Mouse (Mus musculus): ENCODE measurements around the gene Dgkq. TPM values are rescaled to one million over a fixed set of nuclear protein-coding genes. Genes with fewer than 3 reads are reported as not detected.
"Not testable (repeated sequence)": the region's sequence is repeated elsewhere in the genome, so short reads cannot be mapped to it uniquely, and the experiment has no call there.

The Dgkq gene
- polyA plus RNA-seq, 1 experiment from 2014 or later = 12.5 TPM

DNA sequence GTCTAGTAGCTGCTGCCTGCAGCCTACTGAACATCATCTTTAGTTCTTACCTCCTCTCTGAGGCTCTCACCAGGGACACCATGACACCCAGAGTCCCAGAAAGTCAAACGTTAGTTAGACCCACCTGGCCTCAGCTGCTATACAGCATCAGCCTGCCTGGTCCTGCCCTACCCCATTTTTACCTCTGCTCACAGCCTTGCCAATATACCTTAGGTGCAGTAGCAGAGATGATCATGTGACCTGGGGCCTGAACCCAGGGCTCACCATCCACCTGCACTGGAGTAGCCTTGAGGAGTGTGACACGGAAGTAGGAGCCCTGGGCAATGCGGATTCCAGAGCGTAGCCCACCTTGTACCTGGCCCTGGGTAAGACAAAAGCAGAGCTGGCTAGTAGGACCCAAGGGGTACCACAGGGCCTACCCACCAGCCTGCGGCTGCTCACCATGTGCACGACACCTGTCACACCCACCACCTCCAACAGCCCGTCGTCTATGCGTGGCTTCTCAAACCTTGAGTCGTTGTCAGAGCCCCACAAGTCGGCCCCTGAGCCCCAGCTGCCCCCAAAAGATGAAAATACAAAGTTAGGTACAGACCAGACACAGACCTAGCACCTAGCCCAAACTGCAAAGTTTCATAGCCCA is 20.4 kb downstream of the Dgkq start:
- WGBS = 89% methylated on average over 11 of the region's 11 CpGs
- no peak overlapping the region for H3K4me3 ChIP-seq
- H3K4me1 ChIP-seq = no peaks in the 10 kb centered on the region
- DNase-seq (ENCODE audit: low spot score) = no peak
- H3K27me3 ChIP-seq (replicated peaks; ENCODE audit: low read depth, poor library complexity, severe bottlenecking) = no peaks in the 10 kb centered on the region
- H3K9me3 ChIP-seq = no peaks in the 10 kb centered on the region
- no peak overlapping the region for H3K27ac ChIP-seq (replicated peaks)
- peaks cover 93% of the 10 kb centered on the region for H3K36me3 ChIP-seq (replicated peaks)

DNA sequence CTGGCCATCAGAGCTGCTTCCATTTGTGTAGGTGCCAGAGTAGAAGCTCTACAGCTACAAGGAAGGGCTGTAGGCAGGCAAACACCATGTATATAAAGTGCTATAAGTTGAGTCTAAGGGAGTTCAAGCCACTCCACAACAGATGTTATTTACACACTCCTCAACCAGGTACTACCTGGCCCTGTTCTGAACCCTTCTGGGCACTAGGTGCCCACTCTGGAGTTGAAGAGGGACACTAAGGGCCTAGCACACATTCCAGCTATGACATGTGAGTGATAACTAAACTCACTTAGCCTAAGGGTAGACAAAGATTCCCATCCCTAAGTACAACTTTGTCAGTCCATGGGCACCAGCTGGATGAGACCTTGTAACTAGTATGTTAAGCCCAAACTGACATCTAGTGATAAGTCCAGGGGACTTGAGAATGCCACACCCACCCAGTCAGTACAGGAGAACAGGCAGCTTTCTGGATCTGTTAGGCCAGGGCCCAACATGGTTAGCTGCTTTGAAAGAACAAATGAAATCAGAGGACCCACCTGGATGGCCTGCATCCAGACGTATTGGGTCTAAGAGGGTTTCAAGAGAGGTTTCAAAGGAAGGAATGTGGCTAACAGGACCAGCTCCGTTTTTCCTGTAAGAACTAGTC is 21.5 kb downstream of the Dgkq start:
- 91% methylated on average over 2 of the region's 2 CpGs for WGBS
- DNase-seq (ENCODE audit: low spot score) = no peak
- Histone ChIP-seq H3K36me3 (replicated peaks) (peaks cover 85% of the 10 kb centered on the region), H3K9me3 (no peaks in the 10 kb centered on the region), H3K27ac (replicated peaks) (no peak overlapping the region), H3K27me3 (replicated peaks; ENCODE audit: low read depth, poor library complexity, severe bottlenecking) (no peaks in the 10 kb centered on the region), H3K4me3 (no peak overlapping the region), H3K4me1 (no peaks in the 10 kb centered on the region)

DNA sequence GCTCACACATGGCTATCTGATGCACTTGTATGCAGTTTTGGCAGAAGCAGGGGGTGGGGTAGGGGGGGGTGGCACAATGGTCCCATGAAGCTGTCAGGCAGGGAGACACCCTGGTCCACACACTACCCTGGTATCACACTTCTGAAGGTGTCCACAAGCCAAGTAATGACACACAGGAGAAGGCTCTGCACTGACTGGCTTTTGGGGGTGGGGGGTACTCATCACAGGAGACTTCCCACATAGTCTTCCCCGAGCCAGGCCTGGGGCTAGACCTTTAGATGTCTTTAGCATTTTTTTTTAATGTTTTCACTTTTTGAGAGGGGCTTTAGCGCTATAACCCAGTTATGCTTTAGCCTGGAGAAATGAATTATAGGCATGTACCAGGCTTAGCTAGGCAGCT is 22.2 kb downstream of the Dgkq start:
- H3K9me3 ChIP-seq = no peaks in the 10 kb centered on the region
- H3K36me3 ChIP-seq (replicated peaks) = peaks cover 78% of the 10 kb centered on the region

DNA sequence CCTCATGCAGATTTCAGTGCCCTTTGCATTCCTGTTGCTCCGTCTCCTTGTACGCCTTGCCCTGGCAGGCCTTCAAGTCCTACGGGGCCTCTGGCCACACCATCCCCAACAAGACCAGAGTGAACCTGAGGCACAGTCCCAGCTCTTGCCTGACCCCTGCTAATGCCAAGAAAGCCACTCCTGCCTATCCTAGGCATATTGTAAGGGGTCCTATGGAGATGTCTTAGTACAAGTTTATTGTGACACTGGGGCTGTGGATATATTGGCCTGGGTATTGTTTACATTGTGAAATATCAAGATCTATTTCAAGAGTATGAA is 23.2 kb downstream of the Dgkq start:
- no peak for DNase-seq (ENCODE audit: low spot score)
- WGBS = 94% methylated on average over 3 of the region's 3 CpGs
- no peaks in the 10 kb centered on the region for H3K4me1 ChIP-seq
- no peaks in the 10 kb centered on the region for H3K9me3 ChIP-seq
- H3K4me3 ChIP-seq = no peak overlapping the region
- H3K27me3 ChIP-seq (replicated peaks; ENCODE audit: low read depth, poor library complexity, severe bottlenecking) = no peaks in the 10 kb centered on the region
- no peak overlapping the region for H3K27ac ChIP-seq (replicated peaks)
- H3K36me3 ChIP-seq (replicated peaks) = peaks cover 77% of the 10 kb centered on the region

More for the DNA sequence above, 22.2 kb downstream of the Dgkq start:
- Histone ChIP-seq H3K4me1 (no peaks in the 10 kb centered on the region), H3K4me3 (no peak overlapping the region), H3K27ac (replicated peaks) (no peak overlapping the region), H3K27me3 (replicated peaks; ENCODE audit: low read depth, poor library complexity, severe bottlenecking) (no peaks in the 10 kb centered on the region)
- WGBS = 92% methylated on average over 2 of the region's 2 CpGs
- no peak for DNase-seq (ENCODE audit: low spot score)

DNA sequence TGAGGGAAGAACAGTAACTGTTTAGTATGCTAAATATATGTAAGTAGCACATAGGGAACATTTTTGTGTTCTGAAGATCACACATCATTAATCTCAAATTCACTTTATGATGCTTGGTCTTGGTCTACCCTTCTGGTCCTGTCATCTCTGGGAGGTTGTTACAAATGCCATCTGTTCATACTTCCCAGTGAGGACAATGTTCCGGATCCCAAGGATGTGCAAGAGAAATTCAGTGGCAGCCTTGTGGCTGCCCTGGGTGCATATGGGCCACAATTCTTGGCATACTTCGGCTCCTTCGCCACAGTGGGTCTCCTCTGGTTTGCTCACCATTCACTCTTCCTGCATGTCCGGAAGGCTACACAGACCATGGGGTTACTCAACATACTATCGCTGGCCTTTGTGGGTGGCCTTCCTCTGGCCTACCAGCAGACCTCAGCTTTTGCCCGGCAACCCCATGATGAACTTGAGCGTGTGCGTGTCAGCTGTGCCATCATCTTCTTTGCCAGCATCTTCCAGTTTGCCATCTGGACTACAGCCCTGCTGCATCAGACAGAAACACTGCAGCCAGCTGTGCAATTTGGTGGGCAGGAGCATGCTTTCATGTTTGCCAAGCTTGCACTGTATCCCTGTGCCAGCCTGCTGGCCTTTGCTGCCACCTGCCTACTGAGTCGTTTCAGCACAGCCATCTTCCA is 23.7 kb downstream of the Dgkq start:
- Histone ChIP-seq H3K27me3 (replicated peaks; ENCODE audit: low read depth, poor library complexity, severe bottlenecking) (no peaks in the 10 kb centered on the region), H3K36me3 (replicated peaks) (peaks cover 72% of the 10 kb centered on the region), H3K4me3 (no peak overlapping the region), H3K27ac (replicated peaks) (no peak overlapping the region), H3K9me3 (no peaks in the 10 kb centered on the region), H3K4me1 (no peaks in the 10 kb centered on the region)
- WGBS = 93% methylated on average over 9 of the region's 9 CpGs
- no peak for DNase-seq (ENCODE audit: low spot score)

DNA sequence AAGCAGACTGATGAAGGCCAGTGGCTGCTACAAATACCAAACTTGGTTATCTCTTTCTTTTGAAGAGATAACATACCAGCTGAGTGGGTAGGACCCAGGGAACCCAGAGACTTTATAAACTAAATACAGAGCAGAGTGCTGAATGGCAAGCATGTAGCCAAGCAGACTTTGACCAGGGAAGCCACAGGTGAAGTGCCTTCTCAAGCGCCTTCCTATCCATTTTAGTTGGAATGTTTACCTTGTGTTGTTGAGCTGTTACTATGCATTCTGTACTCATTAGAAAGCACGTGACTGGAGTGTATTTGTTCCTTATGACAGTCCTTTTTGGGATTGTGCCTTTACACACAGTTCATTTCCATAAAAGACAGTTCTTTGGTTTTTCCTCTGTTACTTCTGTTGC is 25.8 kb downstream of the Dgkq start:
- Histone ChIP-seq H3K36me3 (replicated peaks) (peaks cover 51% of the 10 kb centered on the region), H3K4me3 (no peak overlapping the region), H3K27me3 (replicated peaks; ENCODE audit: low read depth, poor library complexity, severe bottlenecking) (no peaks in the 10 kb centered on the region), H3K27ac (replicated peaks) (no peak overlapping the region), H3K4me1 (no peaks in the 10 kb centered on the region), H3K9me3 (no peaks in the 10 kb centered on the region)
- no peak for DNase-seq (ENCODE audit: low spot score)
- 82% methylated on average over 2 of the region's 2 CpGs for WGBS

DNA sequence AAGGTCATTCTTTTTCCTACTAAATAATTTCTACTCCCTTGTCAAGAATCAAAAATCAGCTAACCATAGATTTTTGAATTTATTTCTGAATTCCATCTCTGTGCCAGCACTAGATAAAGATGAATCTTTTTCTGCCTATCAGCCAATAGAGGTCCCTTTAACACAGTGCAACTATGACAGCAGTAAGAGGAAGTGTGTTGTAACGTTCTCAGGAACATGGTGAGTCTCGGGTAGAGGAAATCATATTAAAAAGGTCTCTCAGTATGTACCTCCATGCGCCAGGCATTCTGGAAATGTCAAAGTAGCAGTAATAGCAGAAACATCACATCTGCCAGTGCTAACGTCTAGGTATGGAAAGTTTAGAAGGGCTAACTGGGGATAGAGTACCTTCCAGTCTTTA is 33.3 kb downstream of the Dgkq start:
- no peak overlapping the region for H3K4me3 ChIP-seq
- no peaks in the 10 kb centered on the region for H3K27me3 ChIP-seq (replicated peaks; ENCODE audit: low read depth, poor library complexity, severe bottlenecking)
- peaks cover 4% of the 10 kb centered on the region; the same call in 1 of the 2 replicates for H3K36me3 ChIP-seq (replicated peaks)
- H3K27ac ChIP-seq (replicated peaks) = no peak overlapping the region
- no peaks in the 10 kb centered on the region for H3K4me1 ChIP-seq
- DNase-seq (ENCODE audit: low spot score) = no peak
- H3K9me3 ChIP-seq = no peaks in the 10 kb centered on the region
- 79% methylated on average over 4 of the region's 4 CpGs for WGBS

DNA sequence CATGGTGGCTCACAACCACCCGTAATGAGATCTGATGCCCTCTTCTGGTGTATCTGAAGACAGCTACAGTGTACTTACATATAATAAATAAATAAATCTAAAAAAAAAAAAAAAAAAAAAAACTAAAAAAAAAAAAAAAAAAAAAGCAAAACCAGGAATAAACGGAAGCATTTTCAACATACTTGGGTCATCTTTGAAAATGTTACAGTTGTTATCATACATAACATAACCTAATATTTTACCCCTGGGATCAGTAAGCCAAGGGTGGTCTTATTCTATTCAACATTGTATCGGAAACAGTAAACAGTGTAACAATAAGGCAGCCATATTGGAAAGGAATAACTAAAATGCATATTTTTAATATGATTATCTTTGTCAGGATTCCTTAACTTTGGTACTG is 35.4 kb downstream of the Dgkq start:
- H3K4me3 ChIP-seq; H3K4me1 ChIP-seq; H3K27ac ChIP-seq (replicated peaks); H3K27me3 ChIP-seq (replicated peaks; ENCODE audit: low read depth, poor library complexity, severe bottlenecking); H3K9me3 ChIP-seq; H3K36me3 ChIP-seq (replicated peaks); DNase-seq (ENCODE audit: low spot score): not testable (repeated sequence)
- WGBS = 87% methylated on average over 3 of the region's 3 CpGs

DNA sequence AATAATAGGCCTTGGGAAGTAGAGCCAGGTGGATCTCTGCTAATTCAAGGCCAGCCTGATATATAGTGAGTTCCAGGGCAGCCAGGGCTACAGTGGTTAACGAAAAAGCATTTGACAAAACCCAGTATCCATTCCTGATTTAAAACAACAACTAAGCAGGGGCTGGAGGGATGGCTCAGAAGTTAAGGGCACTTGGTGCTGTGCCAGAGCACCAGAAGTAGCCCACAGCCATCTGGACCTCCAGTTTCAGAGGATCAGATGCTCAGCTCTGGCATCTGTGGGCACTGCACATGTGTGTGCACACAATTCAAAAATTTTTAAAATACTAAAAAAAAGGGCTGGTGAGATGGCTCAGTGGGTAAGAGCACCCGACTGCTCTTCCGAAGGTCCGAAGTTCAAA is 35.8 kb downstream of the Dgkq start:
- Histone ChIP-seq H3K27ac (replicated peaks) (no peak overlapping the region), H3K9me3 (no peaks in the 10 kb centered on the region), H3K36me3 (replicated peaks) (0 out of 2 replicates have a peak, but pooled peaks cover 4% of the 10 kb centered on the region), H3K27me3 (replicated peaks; ENCODE audit: low read depth, poor library complexity, severe bottlenecking) (no peaks in the 10 kb centered on the region), H3K4me1 (peaks cover 11% of the 10 kb centered on the region), H3K4me3 (no peak overlapping the region)
- no peak for DNase-seq (ENCODE audit: low spot score)
- 90% methylated on average over 4 of the region's 4 CpGs for WGBS

DNA sequence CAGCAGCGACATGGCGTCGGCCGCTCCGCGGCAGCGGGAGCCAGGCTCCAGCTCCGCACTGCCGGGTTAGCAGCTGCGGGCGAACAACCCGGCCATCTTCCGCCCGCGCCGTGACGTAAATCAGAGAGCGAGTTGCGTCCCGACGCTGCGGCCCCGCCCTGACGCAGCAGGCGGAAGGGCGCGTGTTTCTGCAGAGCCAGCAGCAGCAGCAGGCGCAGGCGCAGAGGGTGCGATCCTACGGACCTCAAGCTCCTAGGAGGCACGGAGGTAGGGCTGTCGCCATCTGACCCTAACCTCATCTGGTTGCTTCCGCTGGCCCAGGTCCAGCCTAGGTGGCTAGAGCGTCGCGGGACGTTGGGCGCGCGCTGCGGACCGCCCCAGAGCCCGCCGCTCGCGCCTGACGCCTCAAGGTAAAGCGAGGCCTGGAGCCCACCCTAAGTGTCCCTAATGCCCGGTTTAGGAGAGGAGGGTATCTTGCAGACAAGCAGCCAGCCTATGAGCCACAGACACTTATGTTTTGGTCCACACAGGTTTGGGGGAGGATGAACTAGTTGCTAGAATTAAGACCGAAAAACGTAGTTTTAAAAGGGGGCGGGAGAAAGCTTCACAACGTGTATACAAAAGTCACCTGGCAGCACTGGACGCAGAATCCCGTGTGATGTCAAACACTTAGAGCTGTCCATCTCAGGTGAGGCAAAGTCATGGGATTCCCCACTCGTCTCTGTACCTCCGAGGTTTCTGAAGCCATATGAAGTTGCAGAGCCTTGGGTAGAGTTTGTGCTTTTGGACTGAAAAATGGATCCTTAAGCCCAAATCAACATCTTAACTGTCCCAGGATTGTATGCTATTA is 39.6 kb downstream of the Dgkq start, which contains the start of the genes Gak and Tmem175:
TSS of gene Gak (minus strand) at position 122 of the 850 bp plus-strand sequence.
TSS of gene Tmem175 (plus strand) at position 137 of the 850 bp plus-strand sequence.
- WGBS = under 1% methylated on average over 58 of the region's 58 CpGs
- DNase-seq (ENCODE audit: low spot score) = peak; percentile 95
- Histone ChIP-seq H3K4me1 (peaks cover 16% of the 10 kb centered on the region), H3K9me3 (no peaks in the 10 kb centered on the region), H3K36me3 (replicated peaks) (no peaks in the 10 kb centered on the region), H3K27me3 (replicated peaks; ENCODE audit: low read depth, poor library complexity, severe bottlenecking) (no peaks in the 10 kb centered on the region), H3K4me3 (peak within 1 kb of the TSS; percentile 98), H3K27ac (replicated peaks) (peak within 1 kb of the TSS; percentile 95)

DNA sequence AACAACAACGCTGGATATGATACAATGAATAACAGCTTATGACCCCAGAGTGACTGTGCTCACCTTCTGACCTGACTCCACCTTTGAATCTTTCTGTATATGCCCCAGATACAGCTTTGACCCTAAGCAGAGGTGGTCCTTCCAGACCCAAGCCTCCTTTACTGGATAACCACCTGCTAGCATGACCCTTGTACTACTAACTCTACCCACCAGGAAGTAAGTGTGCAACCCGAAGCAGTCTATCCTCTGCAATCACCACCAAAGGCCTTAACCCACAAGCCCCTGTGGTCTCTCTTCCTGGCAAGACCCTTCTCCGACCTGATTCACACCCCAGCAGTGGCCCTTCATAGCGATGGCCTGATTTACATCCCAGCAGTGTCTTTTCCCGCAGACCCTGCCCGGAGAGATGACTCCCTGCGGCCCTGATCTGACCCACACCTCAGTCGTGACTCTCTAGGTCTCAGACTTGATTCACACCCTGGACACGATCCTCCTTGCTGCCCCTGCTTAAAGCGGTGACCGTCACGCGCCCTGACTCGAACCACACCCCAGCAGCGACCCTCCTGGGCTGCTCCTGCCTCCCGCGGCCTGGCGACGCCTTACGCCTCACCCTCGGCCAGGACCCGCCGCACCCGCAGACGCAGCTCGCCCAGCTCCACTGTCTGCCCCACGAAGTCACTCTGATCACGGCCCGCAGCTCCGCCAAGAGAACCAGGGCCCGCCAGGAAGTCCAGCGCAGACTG is 40.4 kb downstream of the Dgkq start:
- Histone ChIP-seq H3K27me3 (replicated peaks; ENCODE audit: low read depth, poor library complexity, severe bottlenecking) (no peaks in the 10 kb centered on the region), H3K4me1 (peaks cover 16% of the 10 kb centered on the region), H3K36me3 (replicated peaks) (peaks cover 7% of the 10 kb centered on the region), H3K27ac (replicated peaks) (peak overlapping the region; percentile 95), H3K4me3 (peak overlapping the region; percentile 98), H3K9me3 (no peaks in the 10 kb centered on the region)
- DNase-seq (ENCODE audit: low spot score) = no peak
- 3% methylated on average over 32 of the region's 32 CpGs for WGBS

Measured in embryonic facial prominence, embryonic 10.5 days (tissue).